Mouse (Mus musculus) heart, postnatal 0 days (tissue): ENCODE measurements around the gene Ogfrl1. TPM values are rescaled to one million over a fixed set of nuclear protein-coding genes. Genes with fewer than 3 reads are reported as not detected.
"Not testable (repeated sequence)": the region's sequence is repeated elsewhere in the genome, so short reads cannot be mapped to it uniquely, and the experiment has no call there.

Source experiments
- ATAC-seq: fragments of 200-750 bp; cut with Nextera tagmentation; 2 replicates; pipeline ENCODE4 v1.8.0; 2017; ENCODE audit warnings: low read depth, moderate number of reproducible peaks, moderate library complexity; ENCODE audit not compliant: insufficient read depth
- DNase-seq: peaks from one replicate; pipeline ENCODE4 v3.0.0-alpha.2; 2016; ENCODE audit warnings: low spot score
- H3K27ac ChIP-seq: fragments of 300-500 bp; sonication (generic); 2 replicates; pipeline ENCODE4 v1.5.1; 2014; ENCODE audit warnings: low read depth, mild to moderate bottlenecking
- H3K27me3 ChIP-seq: fragments of 300-500 bp; sonication (generic); 2 replicates; pipeline ENCODE4 v1.6.1; 2014; ENCODE audit warnings: low read length, mixed read lengths; ENCODE audit not compliant: control insufficient read depth, insufficient read depth
- H3K36me3 ChIP-seq: fragments of 300-500 bp; sonication (generic); replicated peaks from 2 replicates; pipeline ENCODE4 v1.6.1; 2014; ENCODE audit warnings: low read length, mixed read lengths; ENCODE audit not compliant: control insufficient read depth, insufficient read depth
- H3K4me1 ChIP-seq: fragments of 300-500 bp; sonication (generic); 2 replicates; pipeline ENCODE4 v1.6.1; 2014; ENCODE audit warnings: antibody characterized with exemption; ENCODE audit not compliant: control insufficient read depth, insufficient read depth
- H3K4me2 ChIP-seq: fragments of 300-500 bp; sonication (generic); 2 replicates; pipeline ENCODE4 v1.6.1; 2014; ENCODE audit warnings: low read depth, mild to moderate bottlenecking, low read length, moderate library complexity
- H3K4me3 ChIP-seq: fragments of 300-500 bp; sonication (generic); 2 replicates; pipeline ENCODE4 v1.5.1; 2014; ENCODE audit warnings: low read depth, low read length
- H3K9ac ChIP-seq: fragments of 300-500 bp; sonication (generic); replicated peaks from 2 replicates; pipeline ENCODE4 v1.6.1; 2014; ENCODE audit warnings: low read depth, low read length, mixed read lengths
- H3K9me3 ChIP-seq: fragments of 300-500 bp; sonication (generic); replicated peaks from 2 replicates; pipeline ENCODE4 v1.6.1; 2016; ENCODE audit warnings: low read length; ENCODE audit not compliant: control insufficient read depth
- CTCF ChIP-seq: IDR thresholded peaks from 2 replicates; pipeline ENCODE4 v1.5.1; 2016; ENCODE audit warnings: antibody characterized with exemption, control low read depth, low read depth
- EP300 ChIP-seq: IDR thresholded peaks from 2 replicates; pipeline ENCODE4 v1.6.1; 2016; ENCODE audit warnings: antibody characterized with exemption, low read depth
- WGBS: fragments of 180-500 bp; shearing (Covaris S2); extraction: QIAGEN DNeasy Blood & Tissue Kit; methylation state at CpG from one replicate; pipeline ENCODE4 v1.1.7; 2014; 5-methylcytosine and 5-hydroxymethylcytosine counted together
- polyA plus RNA-seq: library from polyadenylated mRNA; unstranded; fragments of >200 nt; fragmentation: Nextera tagmentation; extraction: Ambion mirVana; gene quantifications from 2 replicates; pipeline ENCODE4 v1.2.1, GENCODE M21; 2015
- total RNA-seq: library from RNA; depleted of rRNA; stranded (reverse); fragments of >200 nt; gene quantifications from 2 replicates; pipeline ENCODE4 v1.2.3, GENCODE M21; 2014; ENCODE audit warnings: low replicate concordance

Ogfrl1 gene
- total and polyA plus RNA-seq, 2 experiments from 2014 or later = 4.1 to 7.4 TPM

GRCm38 (mm10) chr1:23417562-23417961 lies 20.0 kb upstream of the Ogfrl1 start:
- no peak for TF ChIP-seq EP300
- TF ChIP-seq CTCF = no peak
- Histone ChIP-seq H3K9me3 (no peaks in the 10 kb centered on the region), H3K4me2 (no peak overlapping the region), H3K27me3 (no peaks in the 10 kb centered on the region), H3K4me1 (no peaks in the 10 kb centered on the region), H3K9ac (no peak overlapping the region), H3K4me3 (no peak overlapping the region), H3K36me3 (no peaks in the 10 kb centered on the region), H3K27ac (no peak overlapping the region)
- no peak for DNase-seq
- no peak for ATAC-seq
- 58% methylated on average over 3 of the region's 3 CpGs for WGBS

DNA sequence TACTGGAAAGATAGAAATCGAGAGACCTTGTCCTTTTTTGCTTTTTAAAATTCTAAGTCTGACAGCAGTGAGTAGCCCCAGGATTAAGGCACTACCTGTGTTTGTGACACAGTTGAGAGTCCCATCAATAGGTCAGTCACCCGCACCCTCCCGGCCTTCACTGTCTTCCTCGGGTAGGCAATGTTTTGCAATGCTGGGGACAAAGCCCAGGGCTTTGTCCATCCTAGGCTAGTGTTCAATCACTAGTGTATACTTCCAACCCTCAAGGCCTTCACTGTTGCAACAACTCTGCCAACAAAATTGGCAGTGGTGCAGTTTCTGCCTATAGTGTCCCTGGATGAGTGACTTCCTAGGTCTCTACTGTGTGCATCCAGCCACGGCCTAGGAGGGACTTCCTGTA lies 14.0 kb upstream of the Ogfrl1 start:
- 82% methylated on average over 5 of the region's 5 CpGs for WGBS
- Histone ChIP-seq H3K9me3 (no peaks in the 10 kb centered on the region), H3K27me3 (no peaks in the 10 kb centered on the region), H3K27ac (no peak overlapping the region), H3K4me1 (no peaks in the 10 kb centered on the region), H3K4me3 (no peak overlapping the region), H3K36me3 (no peaks in the 10 kb centered on the region), H3K4me2 (no peak overlapping the region), H3K9ac (no peak overlapping the region)
- TF ChIP-seq EP300 = no peak
- no peak for TF ChIP-seq CTCF
- ATAC-seq (no peak), DNase-seq (no peak)

GRCm38 (mm10) chr1:23409960-23410359 lies 12.4 kb upstream of the Ogfrl1 start:
- no peak for ATAC-seq
- no peak for TF ChIP-seq EP300

DNA sequence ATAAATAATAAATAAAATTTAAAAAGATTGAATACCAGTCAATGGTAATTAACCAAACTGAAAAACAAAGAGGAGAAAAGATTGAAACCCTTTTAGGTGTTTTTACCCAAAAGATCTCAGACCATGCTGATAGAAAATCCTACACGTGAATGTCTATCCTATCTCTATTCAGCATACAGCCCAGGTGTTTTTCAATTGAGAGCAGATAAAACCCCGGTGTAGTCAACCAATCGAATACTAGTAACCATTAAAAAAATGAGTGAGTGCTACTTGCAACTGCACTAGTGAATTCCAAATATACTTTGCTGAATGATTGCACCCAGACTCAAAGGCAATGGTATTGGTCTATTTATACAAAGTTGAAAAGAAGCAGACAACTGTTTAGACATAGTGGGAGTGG lies 4.8 kb upstream of the Ogfrl1 start:
- Histone ChIP-seq H3K9me3 (no peaks in the 10 kb centered on the region), H3K36me3 (no peaks in the 10 kb centered on the region), H3K27ac (no peak overlapping the region), H3K4me1 (no peaks in the 10 kb centered on the region; the same call in 1 of the 2 replicates), H3K4me2 (no peak overlapping the region), H3K9ac (no peak overlapping the region), H3K27me3 (no peaks in the 10 kb centered on the region), H3K4me3 (no peak overlapping the region)
- no peak for TF ChIP-seq CTCF
- no peak for TF ChIP-seq EP300
- DNase-seq = no peak
- 88% methylated on average over 3 of the region's 3 CpGs for WGBS
- no peak for ATAC-seq

More at GRCm38 (mm10) chr1:23409960-23410359, 12.4 kb upstream of the Ogfrl1 start:
- Histone ChIP-seq H3K9ac (no peak overlapping the region), H3K4me3 (no peak overlapping the region), H3K36me3 (no peaks in the 10 kb centered on the region), H3K9me3 (no peaks in the 10 kb centered on the region), H3K27me3 (no peaks in the 10 kb centered on the region), H3K27ac (no peak overlapping the region), H3K4me2 (no peak overlapping the region), H3K4me1 (no peaks in the 10 kb centered on the region)
- WGBS = 68% methylated on average over 2 of the region's 2 CpGs
- no peak for DNase-seq

DNA sequence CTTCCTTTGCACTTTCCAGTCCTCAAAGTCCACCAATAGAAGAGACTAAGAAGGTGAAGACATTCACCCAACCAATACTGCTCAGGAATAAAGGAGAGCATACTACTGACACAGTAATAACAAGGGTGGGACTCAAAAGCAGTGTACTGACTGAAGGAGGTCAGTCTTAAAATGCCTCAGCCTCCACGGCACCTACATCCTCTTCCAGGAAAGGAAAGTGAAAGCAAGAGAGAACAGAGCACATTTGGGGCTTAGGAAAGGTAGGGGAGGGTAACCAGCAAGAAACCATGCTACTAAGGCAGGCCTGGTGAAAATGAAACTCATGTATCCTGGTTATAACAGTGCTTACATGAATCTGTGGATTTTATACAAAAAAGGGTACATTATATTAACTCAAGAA lies 2.0 kb upstream of the Ogfrl1 start:
- TF ChIP-seq EP300 = no peak
- no peak for TF ChIP-seq CTCF
- Histone ChIP-seq H3K36me3 (no peaks in the 10 kb centered on the region), H3K9me3 (no peaks in the 10 kb centered on the region), H3K9ac (no peak overlapping the region), H3K4me2 (peak overlapping the region; percentile 32), H3K27ac (no peak overlapping the region), H3K4me3 (no peak overlapping the region), H3K4me1 (no peaks in the 10 kb centered on the region; the same call in 1 of the 2 replicates), H3K27me3 (no peaks in the 10 kb centered on the region)
- 40% methylated on average over 1 of the region's 1 CpGs for WGBS
- ATAC-seq = no peak
- DNase-seq = no peak

DNA sequence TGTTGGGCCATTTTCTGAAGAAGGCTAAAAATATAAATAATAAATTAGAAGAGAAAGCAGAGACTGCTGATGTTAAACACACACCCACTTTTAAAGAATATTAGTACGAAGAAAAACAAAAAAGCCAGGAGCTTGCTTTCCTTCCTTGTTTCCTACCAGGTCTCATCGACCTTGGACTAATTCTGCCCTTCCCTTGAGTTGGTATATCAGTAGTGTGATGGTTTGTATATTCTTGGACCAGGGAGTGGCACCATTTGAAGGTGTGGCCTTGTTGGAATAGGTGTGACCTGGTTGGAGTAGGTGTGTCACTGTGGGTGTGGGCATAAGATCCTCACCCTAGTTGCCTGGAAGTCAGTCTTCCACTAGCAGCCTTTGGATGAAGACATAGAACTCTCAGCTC lies 3.2 kb downstream of the Ogfrl1 start:
- 63% methylated on average over 2 of the region's 2 CpGs for WGBS
- DNase-seq = not testable (repeated sequence)

More for the DNA sequence above, 3.2 kb downstream of the Ogfrl1 start:
- H3K9ac ChIP-seq, H3K4me2 ChIP-seq, H3K27ac ChIP-seq, H3K4me1 ChIP-seq, H3K4me3 ChIP-seq, ATAC-seq, H3K36me3 ChIP-seq, H3K27me3 ChIP-seq, H3K9me3 ChIP-seq: not testable (repeated sequence)
